Mouse (Mus musculus) liver, postnatal 0 days (tissue): ENCODE data around the gene Dxo.

Experiments used
- CTCF ChIP-seq: sonication (generic); IDR thresholded peaks from 2 replicates; pipeline ENCODE4 v1.5.1; 2016; ENCODE audit warnings: antibody characterized with exemption, low read depth
- EP300 ChIP-seq: IDR thresholded peaks from 2 replicates; pipeline ENCODE4 v1.6.1; 2016; ENCODE audit warnings: antibody characterized with exemption, low read depth, mild to moderate bottlenecking

DNA sequence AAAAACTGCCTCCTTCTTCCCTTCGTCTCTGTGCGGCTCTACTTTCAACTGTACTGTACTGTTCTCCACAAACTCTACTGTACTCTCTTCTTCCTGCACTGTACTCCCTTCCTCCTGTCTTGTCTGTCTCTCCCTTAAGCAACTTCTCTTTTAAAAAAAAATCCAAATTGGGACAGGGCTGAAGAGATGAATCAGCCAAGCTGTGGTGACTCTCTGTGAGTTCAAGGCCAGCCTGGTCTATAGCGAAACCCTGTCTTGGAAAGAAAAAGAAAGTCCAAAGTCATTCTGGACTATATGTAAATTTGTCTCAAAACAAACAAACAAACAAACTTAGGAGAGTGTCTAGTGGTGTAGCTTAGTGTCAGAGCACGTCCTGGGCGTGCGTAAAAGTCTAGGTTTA is 37.5 kb downstream of the Dxo start:
- no peak for TF ChIP-seq CTCF
- TF ChIP-seq EP300: no peak
